Mouse (Mus musculus) embryonic fibroblast, embryonic 13.5 days (primary cell): Measurements from ENCODE around the gene Nr1h3. TPM values are rescaled to one million over a fixed set of nuclear protein-coding genes. Genes with fewer than 3 reads are reported as not detected.
"Not testable (repeated sequence)": the region's sequence is repeated elsewhere in the genome, so short reads cannot be mapped to it uniquely, and the experiment has no call there.

Experiments
- H3K27ac ChIP-seq: 2 replicates; pipeline ENCODE4 v1.5.1; 2012; ENCODE audit warnings: low read length, control low read depth, inconsistent platforms; ENCODE audit not compliant: insufficient read depth
- H3K4me1 ChIP-seq: 2 replicates; pipeline ENCODE4 v1.6.1; 2011; ENCODE audit warnings: low read length; ENCODE audit not compliant: control insufficient read depth, insufficient read depth
- H3K4me3 ChIP-seq: 2 replicates; pipeline ENCODE4 v1.5.1; 2011; ENCODE audit warnings: mild to moderate bottlenecking, control low read depth, low read length; ENCODE audit not compliant: insufficient read depth
- CTCF ChIP-seq: IDR thresholded peaks from 2 replicates; pipeline ENCODE4 v1.5.1; 2011; ENCODE audit warnings: mild to moderate bottlenecking, control low read depth, low read length, moderate library complexity, borderline replicate concordance; ENCODE audit not compliant: insufficient read depth
- POLR2A ChIP-seq: IDR thresholded peaks from 2 replicates; pipeline ENCODE4 v1.6.1; 2011; ENCODE audit warnings: low read depth, mild to moderate bottlenecking, control low read depth, low read length, moderate library complexity
- polyA plus RNA-seq: library from polyadenylated mRNA; stranded (reverse); fragments of >200 nt; gene quantifications from 2 replicates; pipeline ENCODE4 v1.2.4, GENCODE M21; 2011; ENCODE audit warnings: low read depth; ENCODE audit not compliant: missing spikeins, insufficient read length

The Nr1h3 gene
- polyA plus RNA-seq, result 1.5 and 1.6 TPM in 2 replicates

GRCm38 (mm10) chr2:91202222-91202971, at the start of gene Nr1h3, which contains the start of gene Acp2:
Gene Nr1h3 (minus strand): TSS chr2:91202834.
Gene Acp2 (plus strand): TSS chr2:91202885.
- H3K4me1 ChIP-seq, result no peaks in the 10 kb centered on the region; the same call in 1 of the 2 replicates
- H3K4me3 ChIP-seq, result peak within 1 kb of the TSS; percentile 63
- TF ChIP-seq CTCF, result no peak
- peak; percentile 95 for TF ChIP-seq POLR2A
- H3K27ac ChIP-seq, result peak within 1 kb of the TSS; percentile 73

DNA sequence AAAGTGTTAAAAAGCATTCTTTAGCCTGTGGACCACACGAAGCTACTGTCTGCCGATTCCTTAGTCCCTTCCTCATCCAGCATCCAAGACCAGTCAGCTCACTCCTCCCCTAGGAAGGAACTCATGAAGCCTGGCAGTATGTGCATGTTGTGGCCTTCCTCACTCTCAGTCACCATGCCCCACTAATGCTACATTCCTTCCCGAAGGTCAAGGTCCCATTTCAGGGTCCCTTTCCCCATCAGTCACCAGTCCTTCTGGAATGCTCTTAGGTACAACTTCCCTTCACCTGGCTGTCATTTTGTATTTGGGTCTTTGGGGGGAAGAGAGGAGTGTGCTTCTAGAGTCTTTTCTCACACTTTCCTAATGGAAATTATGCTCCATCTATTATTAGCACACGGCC, 49.4 kb upstream of the Nr1h3 start:
- no peaks in the 10 kb centered on the region for H3K4me1 ChIP-seq
- H3K4me3 ChIP-seq, result no peak overlapping the region
- TF ChIP-seq CTCF (no peak), POLR2A (no peak)
- H3K27ac ChIP-seq, result no peak overlapping the region

- Histone ChIP-seq H3K4me1 (no peaks in the 10 kb centered on the region; the same call in 1 of the 2 replicates), H3K4me3 (no peak overlapping the region), H3K27ac (no peak overlapping the region; the same call in 1 of the 2 replicates)
- no peak for TF ChIP-seq POLR2A
- no peak for TF ChIP-seq CTCF
Observed at GRCm38 (mm10) chr2:91248366-91248765, 45.7 kb upstream of the Nr1h3 start.

DNA sequence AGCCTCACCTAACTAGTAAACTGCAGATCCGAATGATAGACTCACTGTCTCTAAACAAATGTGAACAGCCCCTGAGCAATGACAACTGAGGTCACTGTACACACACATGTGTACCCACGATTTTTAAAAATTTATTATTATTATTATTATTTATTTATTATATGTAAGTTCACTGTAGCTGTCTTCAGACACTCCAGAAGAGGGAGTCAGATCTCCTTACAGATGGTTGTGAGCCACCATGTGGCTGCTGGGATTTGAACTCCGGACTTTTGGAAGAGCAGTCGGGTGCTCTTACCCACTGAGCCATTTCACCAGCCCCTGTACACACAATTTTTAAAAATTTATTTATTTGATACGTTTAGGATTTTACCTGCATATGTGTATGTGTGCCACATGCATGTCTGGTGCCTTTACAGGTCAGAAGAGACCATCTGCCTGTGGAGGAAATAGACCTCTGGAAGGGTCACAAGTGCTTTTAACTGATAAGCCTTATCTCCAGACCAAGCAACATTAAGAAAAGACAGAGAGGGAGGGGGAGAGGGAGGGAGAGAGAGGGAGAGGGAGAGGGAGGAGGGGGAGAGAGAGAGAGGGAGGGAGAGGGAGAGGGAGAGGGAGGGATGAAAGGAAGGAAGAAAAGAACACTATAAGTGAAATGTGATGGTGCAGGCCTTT, 42.1 kb upstream of the Nr1h3 start:
- H3K27ac ChIP-seq, result no peak overlapping the region
- TF ChIP-seq POLR2A, result no peak
- no peaks in the 10 kb centered on the region; the same call in 1 of the 2 replicates for H3K4me1 ChIP-seq

DNA sequence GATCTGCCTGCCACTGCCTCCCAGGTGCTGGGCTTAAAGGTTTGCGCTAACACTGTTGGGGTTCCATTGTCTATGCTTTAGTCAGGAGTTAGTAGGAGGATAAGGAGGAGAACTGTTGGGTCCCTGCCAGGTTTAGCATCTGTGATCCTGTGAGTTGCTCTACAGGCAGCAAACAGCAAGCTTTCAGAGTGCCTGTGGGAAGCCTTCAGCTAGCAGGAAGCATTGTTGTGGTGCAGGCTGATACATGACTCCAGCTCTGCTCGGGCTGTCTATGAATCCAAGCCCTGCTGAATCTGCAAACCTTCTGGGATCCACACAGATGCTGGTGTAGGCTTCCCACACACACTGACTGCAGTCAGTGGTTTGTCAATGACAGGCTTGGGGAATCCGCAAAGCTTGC, 40.8 kb upstream of the Nr1h3 start:
- H3K4me1 ChIP-seq, result no peaks in the 10 kb centered on the region; the same call in 1 of the 2 replicates
- no peak overlapping the region for H3K4me3 ChIP-seq
- TF ChIP-seq POLR2A (no peak), CTCF (no peak)
- H3K27ac ChIP-seq, result no peak overlapping the region

More for the DNA sequence above, 42.1 kb upstream of the Nr1h3 start:
- no peak overlapping the region for H3K4me3 ChIP-seq

DNA sequence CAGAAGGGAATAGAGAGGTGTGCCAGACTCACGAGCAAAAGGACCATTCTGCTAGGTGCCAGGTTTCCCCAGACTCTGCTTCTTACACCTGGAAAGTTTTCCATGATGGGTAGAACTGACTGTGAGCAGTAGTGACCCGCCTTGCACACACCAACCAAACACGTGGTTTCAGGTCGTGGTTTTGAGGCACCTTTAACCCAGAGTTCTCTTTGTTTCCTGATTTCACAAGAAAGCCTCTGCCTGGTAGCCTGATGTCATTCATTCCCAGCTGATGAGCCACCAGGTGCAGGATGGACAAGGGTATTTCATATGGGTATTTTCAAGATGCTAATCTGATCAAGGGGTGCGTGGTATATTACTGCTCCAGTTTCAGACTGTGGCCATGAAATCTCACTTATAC, 39.9 kb upstream of the Nr1h3 start:
- no peaks in the 10 kb centered on the region; the same call in 1 of the 2 replicates for H3K4me1 ChIP-seq
- H3K27ac ChIP-seq, result no peak overlapping the region
- H3K4me3 ChIP-seq, result no peak overlapping the region
- TF ChIP-seq POLR2A (no peak), CTCF (no peak)

DNA sequence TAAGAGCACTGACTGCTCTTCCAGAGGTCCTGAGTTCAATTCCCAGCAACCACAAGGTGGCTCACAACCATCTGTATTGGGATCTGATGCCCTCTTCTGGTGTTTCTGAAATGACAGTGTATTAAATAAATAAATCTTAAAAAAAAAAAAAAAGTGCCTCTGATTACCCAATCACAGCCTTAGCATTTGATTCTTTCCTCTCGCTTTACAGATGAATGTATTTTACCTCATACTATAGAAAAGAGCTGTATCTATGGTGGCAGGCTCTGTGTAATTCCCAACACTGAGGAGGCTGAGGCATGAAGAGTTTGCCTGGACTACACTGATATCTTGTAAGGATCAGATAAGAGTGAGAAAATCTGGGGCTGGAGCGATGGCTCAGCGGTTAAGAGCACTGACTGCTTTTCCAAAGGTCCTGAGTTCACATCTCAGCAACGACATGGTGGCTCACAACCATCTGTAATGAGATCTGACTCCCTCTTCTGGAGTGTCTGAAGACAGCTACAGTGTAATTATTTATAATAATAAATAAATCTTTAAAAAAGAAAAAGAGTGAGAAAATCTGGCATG, 35.0 kb upstream of the Nr1h3 start:
- Histone ChIP-seq H3K27ac (peak overlapping the region; percentile 85), H3K4me3 (peak overlapping the region; percentile 70)
- H3K4me1 ChIP-seq, result not testable (repeated sequence)

- Histone ChIP-seq H3K27ac (peak within 1 kb of the TSS; percentile 85), H3K4me1 (no peaks in the 10 kb centered on the region), H3K4me3 (peak within 1 kb of the TSS; percentile 70)
- TF ChIP-seq CTCF (no peak), POLR2A (peak; percentile 64)
Observed at GRCm38 (mm10) chr2:91236601-91237510, 34.2 kb upstream of the Nr1h3 start, which contains the start of gene Ddb2. Gene Ddb2 (minus strand): TSS chr2:91236982.

DNA sequence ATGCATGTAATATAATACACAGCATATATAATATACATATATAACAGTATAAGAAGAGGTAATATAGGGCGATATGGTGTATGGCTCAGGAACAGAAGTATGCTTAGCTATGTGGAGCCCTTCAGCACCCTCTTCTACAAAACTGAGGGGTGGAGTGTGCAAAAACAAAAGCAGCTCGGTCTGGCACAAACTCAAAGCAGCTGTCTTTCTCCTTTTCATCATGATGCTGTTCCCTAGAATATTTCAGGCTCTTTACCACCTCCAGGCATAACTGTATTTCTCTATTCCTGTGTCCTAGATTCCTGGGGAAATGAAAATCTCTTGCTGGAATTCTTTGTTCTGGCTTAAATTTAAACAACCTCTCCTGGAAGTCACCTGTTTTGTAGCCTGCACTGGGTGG, 27.1 kb upstream of the Nr1h3 start:
- Histone ChIP-seq H3K4me3 (no peak overlapping the region), H3K4me1 (no peaks in the 10 kb centered on the region), H3K27ac (no peak overlapping the region)
- TF ChIP-seq POLR2A (no peak), CTCF (no peak)
